Mouse (Mus musculus): ENCODE data around the gene Borcs5. TPM values are rescaled to one million over a fixed set of nuclear protein-coding genes. Genes with fewer than 3 reads are reported as not detected.

The Borcs5 gene
- polyA plus RNA-seq, 1 experiment from 2014 or later, result 46.2 TPM

- Histone ChIP-seq H3K4me1 (ENCODE audit: control insufficient read depth, insufficient read depth, low read length) (no peaks in the 10 kb centered on the region), H3K9ac (ENCODE audit: low read depth, low read length) (no peak overlapping the region), H3K4me3 (ENCODE audit: low read depth, low read length) (no peak overlapping the region), H3K9me3 (replicated peaks; ENCODE audit: control insufficient read depth, low read length, poor library complexity, severe bottlenecking) (no peaks in the 10 kb centered on the region), H3K27ac (ENCODE audit: low read length) (no peak overlapping the region), H3K27me3 (ENCODE audit: control insufficient read depth, insufficient read depth, low read depth, low read length) (no peaks in the 10 kb centered on the region), H3K4me2 (ENCODE audit: low read length) (no peak overlapping the region), H3K36me3 (ENCODE audit: control insufficient read depth, insufficient read depth, low read length) (no peaks in the 10 kb centered on the region)
- no peak for ATAC-seq
- 73% methylated on average over 6 of the region's 6 CpGs for WGBS
Measured at GRCm38 (mm10) chr6:134620846-134621551, 18.3 kb upstream of the Borcs5 start.

GRCm38 (mm10) chr6:134621552-134621949, 17.8 kb upstream of the Borcs5 start:
- Histone ChIP-seq H3K9ac (ENCODE audit: low read depth, low read length) (no peak overlapping the region), H3K27me3 (ENCODE audit: control insufficient read depth, insufficient read depth, low read depth, low read length) (no peaks in the 10 kb centered on the region), H3K36me3 (ENCODE audit: control insufficient read depth, insufficient read depth, low read length) (no peaks in the 10 kb centered on the region), H3K27ac (ENCODE audit: low read length) (no peak overlapping the region), H3K4me3 (ENCODE audit: low read depth, low read length) (no peak overlapping the region), H3K4me2 (ENCODE audit: low read length) (no peak overlapping the region), H3K9me3 (replicated peaks; ENCODE audit: control insufficient read depth, low read length, poor library complexity, severe bottlenecking) (no peaks in the 10 kb centered on the region), H3K4me1 (ENCODE audit: control insufficient read depth, insufficient read depth, low read length) (no peaks in the 10 kb centered on the region)
- no peak for ATAC-seq
- WGBS, result 82% methylated on average over 14 of the region's 14 CpGs

GRCm38 (mm10) chr6:134625431-134625830, 13.9 kb upstream of the Borcs5 start:
- Histone ChIP-seq H3K4me1 (ENCODE audit: control insufficient read depth, insufficient read depth, low read length) (no peaks in the 10 kb centered on the region), H3K27ac (ENCODE audit: low read length) (no peak overlapping the region), H3K9ac (ENCODE audit: low read depth, low read length) (no peak overlapping the region), H3K36me3 (ENCODE audit: control insufficient read depth, insufficient read depth, low read length) (no peaks in the 10 kb centered on the region), H3K4me2 (ENCODE audit: low read length) (no peak overlapping the region), H3K4me3 (ENCODE audit: low read depth, low read length) (no peak overlapping the region), H3K27me3 (ENCODE audit: control insufficient read depth, insufficient read depth, low read depth, low read length) (no peaks in the 10 kb centered on the region), H3K9me3 (replicated peaks; ENCODE audit: control insufficient read depth, low read length, poor library complexity, severe bottlenecking) (no peaks in the 10 kb centered on the region)
- no peak for ATAC-seq
- 65% methylated on average over 12 of the region's 12 CpGs for WGBS

- H3K27me3 ChIP-seq (ENCODE audit: control insufficient read depth, insufficient read depth, low read depth, low read length), result no peaks in the 10 kb centered on the region; the same call in 1 of the 2 replicates
- no peak overlapping the region for H3K4me2 ChIP-seq (ENCODE audit: low read length)
- H3K9me3 ChIP-seq (replicated peaks; ENCODE audit: control insufficient read depth, low read length, poor library complexity, severe bottlenecking), result no peaks in the 10 kb centered on the region
- no peaks in the 10 kb centered on the region for H3K36me3 ChIP-seq (ENCODE audit: control insufficient read depth, insufficient read depth, low read length)
- no peak overlapping the region for H3K9ac ChIP-seq (ENCODE audit: low read depth, low read length)
- 100% methylated on average over 1 of the region's 1 CpGs for WGBS
- no peaks in the 10 kb centered on the region for H3K4me1 ChIP-seq (ENCODE audit: control insufficient read depth, insufficient read depth, low read length)
- no peak for ATAC-seq
- no peak overlapping the region for H3K27ac ChIP-seq (ENCODE audit: low read length)
- H3K4me3 ChIP-seq (ENCODE audit: low read depth, low read length), result no peak overlapping the region
Measured at GRCm38 (mm10) chr6:134626564-134626963, 12.7 kb upstream of the Borcs5 start.

- Histone ChIP-seq H3K27me3 (ENCODE audit: control insufficient read depth, insufficient read depth, low read depth, low read length) (peaks cover 7% of the 10 kb centered on the region), H3K36me3 (ENCODE audit: control insufficient read depth, insufficient read depth, low read length) (no peaks in the 10 kb centered on the region), H3K9me3 (replicated peaks; ENCODE audit: control insufficient read depth, low read length, poor library complexity, severe bottlenecking) (no peaks in the 10 kb centered on the region), H3K4me2 (ENCODE audit: low read length) (no peak overlapping the region), H3K9ac (ENCODE audit: low read depth, low read length) (no peak overlapping the region), H3K4me1 (ENCODE audit: control insufficient read depth, insufficient read depth, low read length) (peaks cover 7% of the 10 kb centered on the region; the same call in 1 of the 2 replicates), H3K27ac (ENCODE audit: low read length) (no peak overlapping the region), H3K4me3 (ENCODE audit: low read depth, low read length) (no peak overlapping the region)
- WGBS, result 80% methylated on average over 9 of the region's 9 CpGs
- ATAC-seq, result no peak
Measured at GRCm38 (mm10) chr6:134630447-134630846, 8.9 kb upstream of the Borcs5 start.

GRCm38 (mm10) chr6:134631947-134632687, 7.2 kb upstream of the Borcs5 start, which contains the start of gene Mansc1:
Gene Mansc1 (minus strand): TSS chr6:134632488.
- WGBS, result 2% methylated on average over 46 of the region's 46 CpGs
- H3K27me3 ChIP-seq (ENCODE audit: control insufficient read depth, insufficient read depth, low read depth, low read length), result peaks cover 7% of the 10 kb centered on the region
- no peaks in the 10 kb centered on the region for H3K9me3 ChIP-seq (replicated peaks; ENCODE audit: control insufficient read depth, low read length, poor library complexity, severe bottlenecking)
- H3K27ac ChIP-seq (ENCODE audit: low read length), result no peak within 1 kb of the TSS
- peak within 1 kb of the TSS; percentile 94 for H3K4me2 ChIP-seq (ENCODE audit: low read length)
- no peaks in the 10 kb centered on the region for H3K36me3 ChIP-seq (ENCODE audit: control insufficient read depth, insufficient read depth, low read length)
- H3K9ac ChIP-seq (ENCODE audit: low read depth, low read length), result peak within 1 kb of the TSS; percentile 66
- ATAC-seq, result peak; percentile 60
- peak within 1 kb of the TSS; percentile 49 for H3K4me3 ChIP-seq (ENCODE audit: low read depth, low read length)
- peaks cover 7% of the 10 kb centered on the region; the same call in 1 of the 2 replicates for H3K4me1 ChIP-seq (ENCODE audit: control insufficient read depth, insufficient read depth, low read length)

- 43% methylated on average over 5 of the region's 5 CpGs for WGBS
- no peaks in the 10 kb centered on the region for H3K9me3 ChIP-seq (replicated peaks; ENCODE audit: control insufficient read depth, low read length, poor library complexity, severe bottlenecking)
- no peak overlapping the region for H3K27ac ChIP-seq (ENCODE audit: low read length)
- H3K4me2 ChIP-seq (ENCODE audit: low read length), result peak overlapping the region; percentile 94
- no peaks in the 10 kb centered on the region for H3K36me3 ChIP-seq (ENCODE audit: control insufficient read depth, insufficient read depth, low read length)
- H3K4me1 ChIP-seq (ENCODE audit: control insufficient read depth, insufficient read depth, low read length), result peaks cover 7% of the 10 kb centered on the region; the same call in 1 of the 2 replicates
- ATAC-seq, result no peak
- H3K9ac ChIP-seq (ENCODE audit: low read depth, low read length), result no peak overlapping the region
- H3K27me3 ChIP-seq (ENCODE audit: control insufficient read depth, insufficient read depth, low read depth, low read length), result peaks cover 7% of the 10 kb centered on the region
- H3K4me3 ChIP-seq (ENCODE audit: low read depth, low read length), result peak overlapping the region; percentile 49
Measured at GRCm38 (mm10) chr6:134632756-134633155, 6.6 kb upstream of the Borcs5 start.

GRCm38 (mm10) chr6:134633553-134633952, 5.8 kb upstream of the Borcs5 start:
- peaks cover 7% of the 10 kb centered on the region for H3K27me3 ChIP-seq (ENCODE audit: control insufficient read depth, insufficient read depth, low read depth, low read length)
- H3K4me1 ChIP-seq (ENCODE audit: control insufficient read depth, insufficient read depth, low read length), result peaks cover 7% of the 10 kb centered on the region; the same call in 1 of the 2 replicates
- no peak overlapping the region for H3K4me3 ChIP-seq (ENCODE audit: low read depth, low read length)
- no peaks in the 10 kb centered on the region for H3K9me3 ChIP-seq (replicated peaks; ENCODE audit: control insufficient read depth, low read length, poor library complexity, severe bottlenecking)
- no peak overlapping the region for H3K9ac ChIP-seq (ENCODE audit: low read depth, low read length)
- no peaks in the 10 kb centered on the region for H3K36me3 ChIP-seq (ENCODE audit: control insufficient read depth, insufficient read depth, low read length)
- no peak overlapping the region for H3K27ac ChIP-seq (ENCODE audit: low read length)
- ATAC-seq, result no peak
- 89% methylated on average over 8 of the region's 8 CpGs for WGBS
- no peak overlapping the region for H3K4me2 ChIP-seq (ENCODE audit: low read length)

- no peak overlapping the region for H3K4me3 ChIP-seq (ENCODE audit: low read depth, low read length)
- no peak for ATAC-seq
- WGBS, result 58% methylated on average over 4 of the region's 4 CpGs
- no peak overlapping the region for H3K4me2 ChIP-seq (ENCODE audit: low read length)
- H3K4me1 ChIP-seq (ENCODE audit: control insufficient read depth, insufficient read depth, low read length), result peaks cover 7% of the 10 kb centered on the region; the same call in 1 of the 2 replicates
- H3K36me3 ChIP-seq (ENCODE audit: control insufficient read depth, insufficient read depth, low read length), result no peaks in the 10 kb centered on the region
- peaks cover 7% of the 10 kb centered on the region for H3K27me3 ChIP-seq (ENCODE audit: control insufficient read depth, insufficient read depth, low read depth, low read length)
- H3K27ac ChIP-seq (ENCODE audit: low read length), result no peak overlapping the region
- no peaks in the 10 kb centered on the region for H3K9me3 ChIP-seq (replicated peaks; ENCODE audit: control insufficient read depth, low read length, poor library complexity, severe bottlenecking)
- H3K9ac ChIP-seq (ENCODE audit: low read depth, low read length), result no peak overlapping the region
Measured at GRCm38 (mm10) chr6:134636476-134636875, 2.8 kb upstream of the Borcs5 start.
